In genomic region chr16:10719971-10720370, GRCm38 (mm10) we compare ENCODE assay signal across 12 mouse cellular contexts.
DNase-seq lines count a peak whose midpoint lies in the region; ATAC-seq and TF ChIP-seq lines count a peak whose summit lies in the region.
"Had no signal": no experiment of that assay in that cellular context is flagged by ENCODE, and none has a peak within 500 bp of the region (broad histone marks: within the 10 kb centered on the region; RNA-seq: fewer than 3 reads in every experiment).

No protein-coding gene starts in this region.

- intact Hi-C loops in gastrocnemius, postnatal 36 days (cut with DNase I), result no loop called here

- no peaks in the 10 kb centered on the region for H3K9me3 ChIP-seq in midbrain, embryonic 10.5 days (replicated peaks)
- no peaks in the 10 kb centered on the region for H3K9me3 ChIP-seq in midbrain, embryonic 16.5 days (replicated peaks; ENCODE audit: control insufficient read depth, low read length, poor library complexity, severe bottlenecking)
- H3K9me3 ChIP-seq in midbrain, postnatal 0 days (ENCODE audit: low read length), result no peaks in the 10 kb centered on the region
- H3K9me3 ChIP-seq: limb, embryonic 15.5 days had no signal

- no peak overlapping the region for H3K9ac ChIP-seq in midbrain, embryonic 16.5 days (ENCODE audit: low read depth, low read length)
- H3K9ac ChIP-seq in midbrain, postnatal 0 days (replicated peaks; ENCODE audit: low read length, poor library complexity, severe bottlenecking), result no peak overlapping the region
- H3K9ac ChIP-seq: limb, embryonic 15.5 days had no signal

- 79% methylated on average over 6 of the region's 6 CpGs for WGBS in midbrain, embryonic 10.5 days
- WGBS in midbrain, embryonic 16.5 days, result 43% methylated on average over 6 of the region's 6 CpGs
- 52% methylated on average over 6 of the region's 6 CpGs for WGBS in midbrain, postnatal 0 days

- H3K4me1 ChIP-seq in midbrain, embryonic 10.5 days, result peaks cover 2% of the 10 kb centered on the region; the same call in 1 of the 2 replicates
- no peaks in the 10 kb centered on the region for H3K4me1 ChIP-seq in midbrain, embryonic 16.5 days (ENCODE audit: control insufficient read depth, insufficient read depth, low read length)
- H3K4me1 ChIP-seq in midbrain, postnatal 0 days (ENCODE audit: insufficient read depth, low read length), result no peaks in the 10 kb centered on the region
- H3K4me1 ChIP-seq: limb, embryonic 15.5 days had no signal

- ATAC-seq in midbrain, embryonic 16.5 days, result no peak
- no peak for ATAC-seq in midbrain, postnatal 0 days (ENCODE audit: low FRiP score)
- no peak for ATAC-seq in activated CD4-positive, CD25-positive, alpha-beta regulatory T cell, adult 4 months

- H3K36me3 ChIP-seq in midbrain, embryonic 10.5 days, result no peaks in the 10 kb centered on the region
- no peaks in the 10 kb centered on the region for H3K36me3 ChIP-seq in midbrain, embryonic 16.5 days (ENCODE audit: control insufficient read depth, insufficient read depth, low read length)
- H3K36me3 ChIP-seq in midbrain, postnatal 0 days (ENCODE audit: insufficient read depth, low read length), result no peaks in the 10 kb centered on the region
- H3K36me3 ChIP-seq: limb, embryonic 15.5 days had no signal

- peak; percentile 51 for DNase-seq in gastrocnemius, postnatal 10 days
- no peak for DNase-seq in gastrocnemius, postnatal 36 days
- DNase-seq in midbrain, embryonic 10.5 days (ENCODE audit: low spot score), result no peak
- DNase-seq in cerebellum, adult 8-10 months, result peak; percentile 77
- peak; percentile 85 for DNase-seq in midbrain, postnatal 0 days (ENCODE audit: low spot score)
- no peak for DNase-seq in adrenal gland, adult 2 months
- DNase-seq: kidney, adult 9 months; thymus, postnatal 25 days had no signal

- H3K4me2 ChIP-seq in midbrain, embryonic 16.5 days (ENCODE audit: low read length), result no peak overlapping the region
- no peak overlapping the region for H3K4me2 ChIP-seq in midbrain, postnatal 0 days (ENCODE audit: low read depth, low read length, poor library complexity, severe bottlenecking)
- H3K4me2 ChIP-seq: limb, embryonic 15.5 days had no signal

- no peak overlapping the region for H3K4me3 ChIP-seq in midbrain, embryonic 10.5 days
- no peak overlapping the region for H3K4me3 ChIP-seq in midbrain, embryonic 16.5 days (ENCODE audit: low read depth, low read length)
- H3K4me3 ChIP-seq in midbrain, postnatal 0 days (ENCODE audit: low read depth, low read length), result no peak overlapping the region
- H3K4me3 ChIP-seq: limb, embryonic 15.5 days had no signal

- H3K27me3 ChIP-seq in midbrain, embryonic 10.5 days (ENCODE audit: low read depth, poor library complexity, severe bottlenecking), result no peaks in the 10 kb centered on the region
- no peaks in the 10 kb centered on the region for H3K27me3 ChIP-seq in midbrain, embryonic 16.5 days (ENCODE audit: control insufficient read depth, insufficient read depth, low read depth, low read length)
- H3K27me3 ChIP-seq in midbrain, postnatal 0 days (ENCODE audit: insufficient read depth, low read length), result no peaks in the 10 kb centered on the region
- H3K27me3 ChIP-seq: limb, embryonic 15.5 days had no signal

- TF ChIP-seq CTCF in midbrain, postnatal 0 days (IDR thresholded peaks at IDR 0.05), result no peak

- peak overlapping the region; percentile 29; the same call in 1 of the 2 replicates for H3K27ac ChIP-seq in midbrain, embryonic 10.5 days (replicated peaks)
- H3K27ac ChIP-seq in midbrain, embryonic 16.5 days (ENCODE audit: low read length), result no peak overlapping the region
- no peak overlapping the region for H3K27ac ChIP-seq in midbrain, postnatal 0 days (ENCODE audit: low read depth, low read length)
- H3K27ac ChIP-seq: limb, embryonic 15.5 days; macrophage had no signal

Comparison
In these comparisons a context has a peak if more than half of its experiments do, and no peak if none do; other contexts are left out.
1. DNase-seq: peak in gastrocnemius, postnatal 10 days (single experiment), cerebellum, adult 8-10 months (single experiment) and midbrain, postnatal 0 days (single experiment); none in gastrocnemius, postnatal 36 days (0 of 2), midbrain, embryonic 10.5 days (single experiment) and adrenal gland, adult 2 months (single experiment).